Mouse (Mus musculus) gastrocnemius, adult 8-10 months (tissue): ENCODE data around the gene Asb3. TPM values are rescaled to one million over a fixed set of nuclear protein-coding genes. Genes with fewer than 3 reads are reported as not detected.
"Not testable (repeated sequence)": the region's sequence is repeated elsewhere in the genome, so short reads cannot be mapped to it uniquely, and the experiment has no call there.

ENCODE experiments used
- DNase-seq, 2 experiments: peaks; one replicate each; pipeline ENCODE4 v3.0.0; 2022; ENCODE audit warnings: low spot score in 2 of 2
- total RNA-seq, 4 experiments: library from RNA; stranded (reverse); gene quantifications; 2 replicates each; pipeline ENCODE4 v1.2.4; 2022

Asb3 gene
- total RNA-seq, 4 experiments from 2014 or later = 7.0 to 8.7 (median 8.4) TPM

DNA sequence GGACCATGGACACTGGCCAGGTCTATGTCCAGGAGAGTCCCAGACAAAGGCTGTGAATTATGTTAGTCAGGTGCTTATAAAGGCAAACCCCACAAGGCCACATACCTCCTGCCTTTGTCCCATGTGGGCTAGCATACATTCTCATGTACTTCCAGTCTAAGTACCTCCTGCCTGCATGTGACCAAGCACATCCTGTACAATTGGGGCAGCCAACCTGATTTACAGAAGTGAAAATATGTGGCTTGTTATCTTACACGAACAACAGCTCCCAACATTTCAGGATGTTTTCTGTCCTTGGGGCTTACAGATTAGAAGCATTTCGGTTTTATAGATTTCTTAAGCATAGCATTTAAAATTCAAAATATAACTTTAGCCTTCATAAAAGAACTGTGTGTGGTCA is 114.8 kb downstream of the Asb3 start:
- no peak for DNase-seq

DNA sequence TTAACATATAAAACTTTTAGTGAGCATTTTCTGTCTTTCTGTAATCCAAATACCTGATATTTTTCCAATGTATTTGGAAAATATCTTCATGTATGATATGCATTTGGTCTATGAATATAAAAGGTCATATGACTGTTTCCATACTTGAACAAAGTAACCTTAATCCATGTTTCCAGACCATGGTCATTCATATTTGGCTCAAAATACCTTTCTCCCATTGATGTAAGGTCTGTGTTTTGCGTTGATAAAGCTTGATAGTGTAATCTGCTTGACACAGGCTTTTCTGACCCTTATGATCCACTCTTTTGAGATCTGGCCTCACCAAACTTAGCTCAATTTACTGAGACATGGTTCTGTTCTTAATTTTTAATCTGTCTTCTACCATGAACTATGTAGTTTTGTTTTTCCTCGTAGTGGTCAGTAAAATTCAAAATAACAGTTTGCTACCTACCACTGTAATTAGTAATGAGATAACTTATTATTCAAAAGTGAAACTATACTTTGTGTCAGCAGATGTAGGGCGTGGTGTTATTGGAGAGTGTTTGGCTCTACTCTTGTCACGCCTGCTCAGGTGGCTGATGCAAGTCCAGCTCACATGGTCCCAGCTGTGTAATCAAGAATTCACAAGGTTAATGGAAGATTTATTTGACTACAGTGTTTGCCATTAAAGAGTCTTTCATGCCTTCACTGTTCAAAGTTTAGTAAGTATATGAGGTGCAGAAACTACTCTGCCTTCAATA is 116.1 kb downstream of the Asb3 start:
- no peak for DNase-seq

DNA sequence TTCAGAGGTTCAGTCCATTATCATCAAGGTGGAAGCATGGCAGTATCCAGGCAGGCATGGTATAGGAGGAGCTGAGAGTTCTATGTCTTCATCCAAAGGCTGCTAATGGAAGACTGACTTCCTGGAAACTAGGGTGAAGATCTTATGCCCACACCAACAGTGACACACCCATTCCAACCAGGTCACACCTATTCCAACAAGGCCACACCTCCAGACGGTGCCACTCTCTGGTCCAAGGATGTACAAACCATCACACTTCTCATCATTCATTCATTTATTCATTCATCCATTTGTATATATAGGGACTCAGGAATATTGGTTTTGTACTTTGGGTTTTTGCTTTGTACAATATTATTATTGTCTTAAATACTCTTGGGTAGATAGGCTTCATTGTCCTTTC is 124.5 kb downstream of the Asb3 start:
- not testable (repeated sequence) for DNase-seq

DNA sequence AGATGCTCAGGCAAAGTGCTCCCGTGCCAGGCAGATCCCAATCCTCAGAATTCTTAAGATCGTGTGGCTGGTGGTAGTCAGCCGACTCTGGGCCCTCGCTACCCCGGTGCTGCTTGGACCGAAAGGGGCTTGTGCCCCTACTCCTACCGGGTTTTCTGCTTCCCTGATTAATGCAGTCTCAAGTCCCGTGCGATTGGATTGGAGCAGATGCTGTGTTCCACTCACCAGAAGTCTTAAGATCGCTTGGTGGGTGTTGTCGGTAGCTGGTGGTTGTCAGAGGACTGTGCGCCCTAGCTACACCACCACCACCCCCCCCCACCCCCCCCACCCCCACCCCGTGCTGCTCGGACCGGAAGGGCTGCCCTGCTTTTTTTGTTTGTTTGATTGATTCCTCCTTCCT is 132.2 kb downstream of the Asb3 start:
- DNase-seq = not testable (repeated sequence)

DNA sequence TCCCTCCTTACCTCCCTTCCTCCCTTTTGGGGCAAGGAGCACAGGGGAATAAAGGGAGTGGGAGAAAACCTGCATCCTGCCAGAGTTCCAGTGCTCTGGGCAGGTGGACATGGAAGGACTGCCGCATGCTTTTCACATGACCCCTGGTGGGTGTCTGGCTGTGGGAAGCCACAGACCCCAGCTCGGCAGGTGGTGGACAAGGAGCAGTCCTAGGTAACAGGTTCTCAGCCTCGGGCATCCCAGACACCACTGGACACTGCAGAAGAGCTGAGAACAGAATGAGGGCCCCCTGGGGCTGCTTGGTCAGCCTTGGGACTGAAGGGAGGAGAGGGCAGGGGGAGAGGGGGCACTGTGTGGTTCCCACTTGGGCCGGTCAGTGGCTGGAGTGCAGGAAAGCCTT is 149.7 kb downstream of the Asb3 start:
- no peak for DNase-seq

DNA sequence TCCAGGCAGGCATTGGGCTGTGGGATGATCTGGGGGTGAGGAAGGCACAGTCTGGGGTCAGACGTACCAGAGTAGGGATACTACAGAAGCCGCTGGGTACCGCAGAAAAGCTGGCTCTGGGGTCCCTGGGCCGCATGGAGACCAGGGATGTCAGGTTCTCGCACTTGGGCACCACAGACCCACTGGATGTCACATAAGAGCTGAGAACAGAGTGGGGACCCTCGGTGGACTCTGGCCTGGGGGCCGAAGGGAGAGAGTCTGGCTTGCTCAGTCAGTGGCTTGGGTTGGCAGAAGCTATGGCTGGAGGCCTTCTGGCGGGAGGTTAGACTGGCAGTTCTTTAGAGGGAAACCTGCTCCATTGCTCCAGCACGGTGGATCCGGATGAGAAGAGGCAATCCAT is 204.8 kb downstream of the Asb3 start:
- no peak for DNase-seq

- DNase-seq = no peak
These were observed 205.3 kb downstream of the Asb3 start for GRCm38 (mm10) chr11:31090478-31090978.

DNA sequence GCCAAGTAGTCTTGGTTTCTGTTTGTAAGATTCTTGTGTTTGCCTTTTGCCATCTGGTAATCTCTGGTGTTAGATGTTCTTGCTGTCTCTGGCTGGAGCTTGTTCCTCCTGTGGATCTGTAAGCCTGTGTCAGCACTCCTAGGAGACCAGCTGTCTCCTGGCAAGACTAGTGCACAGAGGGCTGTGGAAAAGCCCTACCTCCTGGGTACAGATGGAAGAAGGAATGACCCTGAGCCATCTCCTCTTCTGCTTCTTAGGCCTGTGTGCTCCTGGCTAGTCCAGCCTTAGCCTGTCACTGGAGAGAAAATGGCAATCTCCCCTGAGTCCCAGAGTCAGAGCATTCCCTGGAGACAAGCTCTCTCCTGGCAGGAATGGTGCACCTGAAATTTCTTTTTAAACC is 214.3 kb downstream of the Asb3 start:
- DNase-seq = not testable (repeated sequence)

- no peak for DNase-seq
These were observed 217.0 kb downstream of the Asb3 start for GRCm38 (mm10) chr11:31102188-31102587.

GRCm38 (mm10) chr11:31105364-31105763 is 220.1 kb downstream of the Asb3 start:
- no peak for DNase-seq

DNA sequence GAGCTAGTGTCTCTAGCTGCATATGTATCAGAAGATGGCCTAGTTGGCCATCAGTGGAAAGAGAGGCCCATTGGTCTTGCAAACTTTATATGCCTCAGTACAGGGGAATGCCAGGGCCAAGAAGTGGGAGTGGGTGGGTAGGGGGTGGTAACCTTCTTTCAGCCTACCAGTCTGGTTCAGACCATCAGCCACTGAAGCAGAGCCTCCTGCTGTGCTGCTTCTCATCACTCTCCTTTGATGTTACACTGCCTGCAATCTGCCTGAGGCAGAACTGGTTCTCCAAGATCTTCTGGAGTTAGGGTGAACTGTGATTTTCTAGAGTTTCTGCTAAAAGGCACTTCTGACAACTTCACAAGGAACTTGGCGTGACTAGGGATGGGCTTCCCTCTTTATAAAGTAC is 241.7 kb downstream of the Asb3 start:
- DNase-seq = not testable (repeated sequence)

- DNase-seq = not testable (repeated sequence)
These were observed 248.5 kb downstream of the Asb3 start for GRCm38 (mm10) chr11:31133726-31134125.

GRCm38 (mm10) chr11:31134824-31135223 is 249.6 kb downstream of the Asb3 start:
- not testable (repeated sequence) for DNase-seq

DNA sequence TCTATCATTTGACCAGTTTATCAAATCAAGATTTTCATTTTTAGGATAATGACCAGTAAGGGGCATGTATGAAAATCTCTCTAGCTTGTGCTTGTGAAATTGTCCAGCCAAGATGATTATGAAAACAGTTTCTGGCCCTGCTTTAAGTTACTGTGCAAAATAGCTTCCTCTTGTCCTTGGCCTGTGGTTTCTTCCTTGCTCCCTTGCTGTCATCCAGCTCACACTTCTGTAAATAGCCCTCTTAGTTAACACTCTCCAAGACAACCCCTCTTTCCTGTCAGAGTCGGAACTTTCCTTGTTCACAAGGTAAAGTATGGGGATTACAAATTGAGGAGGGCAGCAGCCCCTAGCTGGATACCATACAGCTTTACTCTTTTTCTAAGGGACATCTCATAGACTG is 253.2 kb downstream of the Asb3 start:
- not testable (repeated sequence) for DNase-seq

Other genes with a start within 250 kb of the Asb3 start
- gene Acyp2, start 235.8 kb upstream of the Asb3 start, total RNA-seq = 100 to 1,000 TPM; 130 to 142 (median 135) TPM
- 100 to 1,000 TPM; 141 to 208 (median 169) TPM for gene Psme4, start 113.7 kb upstream of the Asb3 start, total RNA-seq
- gene Gpr75, start 58 bp upstream of the Asb3 start, total RNA-seq = under 1 TPM; 0.13 to 0.24 (median 0.14) TPM
- gene Erlec1, start 68.9 kb downstream of the Asb3 start, total RNA-seq = 10 to 100 TPM; 30.4 to 34.9 (median 32.4) TPM
- gene Chac2, start 100.9 kb downstream of the Asb3 start, total RNA-seq = 10 to 100 TPM; 19.1 to 23.2 (median 21.2) TPM